Mouse (Mus musculus) layer of hippocampus, adult 11-12 months (tissue): ENCODE results near the gene Gm4070.
"Not testable (repeated sequence)": the region's sequence is repeated elsewhere in the genome, so short reads cannot be mapped to it uniquely, and the experiment has no call there.

Experiments
- DNase-seq: peaks from one replicate; pipeline ENCODE4 v3.0.0; 2022; ENCODE audit warnings: low spot score

Gene Gm4070

DNA sequence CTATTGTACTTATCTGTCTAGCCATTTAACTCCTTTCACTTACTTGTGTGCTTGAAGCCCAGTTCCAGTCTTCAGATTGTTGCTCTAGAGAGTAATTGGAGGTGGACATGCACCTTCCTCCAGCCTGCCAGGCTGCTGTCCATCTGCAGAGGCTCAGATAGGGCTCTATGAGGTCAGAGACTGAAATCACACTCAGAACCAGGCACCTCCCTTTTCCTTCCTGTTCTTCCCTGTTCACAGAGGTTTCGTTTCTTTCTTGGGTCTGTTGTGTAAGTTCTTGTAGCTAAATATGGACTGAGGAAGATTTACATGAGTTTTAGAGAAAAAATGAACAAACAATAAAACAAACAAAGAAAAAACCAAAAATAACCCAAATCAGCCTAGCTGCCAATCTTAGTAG is at the start of gene Gm4070:
TSS of gene Gm4070 (minus strand) at position 156 of the 400 bp plus-strand sequence.
- DNase-seq, result not testable (repeated sequence)

DNA sequence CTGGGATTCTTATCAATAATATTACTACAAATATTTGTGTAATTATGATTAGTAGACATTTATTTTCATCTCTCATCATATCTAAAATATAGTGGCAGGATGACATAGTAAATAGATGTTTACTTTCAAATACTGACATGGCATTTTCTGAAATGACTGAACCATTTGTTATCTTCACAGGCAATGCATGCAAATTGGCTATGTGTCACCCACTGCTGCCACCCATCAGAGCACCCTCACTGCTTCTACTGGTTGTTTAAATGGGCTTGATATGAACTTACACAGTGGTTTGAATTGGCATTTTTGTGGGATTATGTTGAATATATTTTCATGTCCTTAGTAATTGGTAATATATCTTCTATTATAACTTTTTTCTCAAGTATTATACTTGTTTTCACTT is 773 bp upstream of the Gm4070 start:
- DNase-seq, result not testable (repeated sequence)

GRCm38 (mm10) chr7:105952408-105952807 is 1.4 kb downstream of the Gm4070 start:
- not testable (repeated sequence) for DNase-seq

- not testable (repeated sequence) for DNase-seq
Measured at GRCm38 (mm10) chr7:105945238-105945637, 8.5 kb downstream of the Gm4070 start.

GRCm38 (mm10) chr7:105932132-105932531 is 21.6 kb downstream of the Gm4070 start:
- DNase-seq, result not testable (repeated sequence)

DNA sequence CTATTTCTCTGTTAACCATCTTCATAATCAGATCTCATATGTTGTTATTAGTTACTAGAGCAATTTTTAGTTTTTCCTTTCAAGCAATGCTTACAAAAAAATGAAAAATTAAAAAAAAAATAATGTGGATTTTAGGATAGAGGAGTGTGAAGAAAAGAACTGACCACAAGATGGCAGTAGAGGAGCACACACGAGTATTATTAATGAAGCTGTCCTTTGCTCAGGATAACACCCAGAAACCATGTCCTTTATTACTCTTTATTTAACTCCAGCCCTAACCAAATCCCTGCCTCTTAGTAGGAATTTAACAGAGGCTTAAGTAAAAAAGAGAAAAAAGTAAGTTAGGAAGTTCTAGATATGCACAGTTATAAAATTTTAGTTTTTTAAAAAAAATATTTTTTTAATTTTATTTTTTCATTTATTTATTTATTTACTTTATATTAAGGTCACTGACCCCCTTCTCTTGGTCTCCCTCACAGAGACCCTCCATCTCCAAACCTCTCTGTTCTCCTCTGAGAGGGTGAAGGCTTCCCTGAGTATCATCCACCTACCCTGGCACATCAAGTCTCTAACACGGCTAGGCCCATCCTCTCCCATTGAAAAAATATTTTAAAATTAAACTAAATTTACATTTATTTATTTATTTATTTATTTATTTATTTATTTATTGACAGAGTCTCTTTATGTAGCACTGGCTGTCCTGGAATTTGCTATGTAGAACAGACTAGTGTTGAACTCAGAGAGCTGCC is 70.0 kb downstream of the Gm4070 start:
- DNase-seq, result not testable (repeated sequence)

DNA sequence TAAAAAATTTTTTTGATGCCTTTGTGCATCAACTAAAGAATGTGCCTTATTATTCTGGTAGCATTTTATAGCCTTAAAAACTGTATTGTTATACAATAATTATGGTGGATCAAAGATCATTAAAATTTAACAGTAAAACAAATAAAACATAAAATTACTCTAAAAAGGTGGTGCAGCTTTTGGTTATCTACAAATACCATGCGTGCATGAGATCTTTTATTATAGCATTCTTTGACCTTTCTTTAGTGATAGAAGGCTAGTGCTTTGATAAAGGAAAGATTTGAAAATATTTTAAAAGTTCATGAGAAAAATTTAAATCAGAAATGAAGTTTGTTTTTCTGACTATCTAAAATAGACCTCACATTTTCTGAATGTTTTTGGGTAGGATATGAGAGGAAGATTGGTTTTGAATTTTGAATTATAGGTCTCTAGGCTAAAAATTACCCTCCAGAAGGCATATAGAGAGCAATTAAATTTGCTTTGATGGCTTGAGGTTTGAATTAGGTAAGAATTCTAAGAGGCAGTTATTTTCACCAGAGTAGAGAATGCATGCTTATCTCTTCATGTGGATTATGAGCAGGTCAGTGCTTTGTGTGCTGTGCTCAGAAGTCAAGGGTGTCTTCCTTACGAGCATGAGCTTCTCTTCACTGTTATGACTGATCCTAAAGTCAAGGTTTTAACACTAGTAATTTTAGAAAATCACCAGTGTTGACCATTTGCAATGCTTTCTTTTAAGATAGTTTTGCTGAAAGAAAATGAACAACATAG is 73.9 kb downstream of the Gm4070 start:
- not testable (repeated sequence) for DNase-seq

DNA sequence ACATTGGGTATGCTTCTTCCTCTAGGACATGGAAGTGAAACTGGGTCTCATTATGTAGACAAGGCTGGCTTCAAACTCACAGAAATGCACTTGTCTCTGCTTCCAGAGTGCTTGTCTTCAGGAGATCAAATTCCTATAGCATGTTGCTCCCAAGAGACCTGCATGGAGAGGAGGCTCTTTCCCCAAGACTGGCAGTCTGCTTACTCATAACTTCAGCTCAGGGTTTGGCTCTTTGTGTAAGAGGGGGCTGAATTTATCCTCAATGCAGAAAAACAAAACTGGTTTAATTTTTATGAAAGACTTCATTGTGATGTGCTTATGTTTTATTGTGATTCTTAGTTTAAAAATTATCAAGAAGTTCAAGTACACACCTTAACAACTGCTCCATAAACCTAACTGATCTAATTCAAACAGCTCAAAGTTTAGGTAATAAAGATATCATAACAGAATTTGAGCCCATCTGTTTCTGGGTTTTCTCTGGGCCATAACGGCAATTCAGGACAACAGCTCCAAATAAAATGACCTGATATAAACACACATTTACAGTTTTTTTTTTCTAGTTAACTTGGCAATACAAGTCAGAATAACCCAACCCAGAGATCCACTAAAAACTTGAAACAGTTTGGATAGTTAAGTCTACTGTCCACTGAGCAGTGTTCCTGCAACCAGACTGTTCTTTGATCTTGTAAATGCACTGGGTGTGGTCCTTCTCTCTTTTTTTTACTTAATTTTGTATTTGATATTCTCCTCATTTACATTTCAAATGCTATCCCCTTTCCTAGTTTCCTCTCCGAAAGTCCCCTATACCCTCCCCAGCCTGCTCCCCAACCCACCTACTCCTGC is 97.8 kb downstream of the Gm4070 start:
- not testable (repeated sequence) for DNase-seq
